Mouse (Mus musculus) bone marrow macrophage, adult 2 months (primary cell): Measurements from ENCODE around the gene Vps37b. TPM values are rescaled to one million over a fixed set of nuclear protein-coding genes. Genes with fewer than 3 reads are reported as not detected.

Experiments used
- H3K27ac ChIP-seq: 2 replicates; pipeline ENCODE4 v1.5.1; 2012; ENCODE audit warnings: low read depth, low read length; ENCODE audit not compliant: insufficient read depth
- H3K4me1 ChIP-seq: 2 replicates; pipeline ENCODE4 v1.6.1; 2012; ENCODE audit warnings: low read length; ENCODE audit not compliant: control insufficient read depth, insufficient read depth
- H3K4me3 ChIP-seq: 2 replicates; pipeline ENCODE4 v1.5.1; 2012; ENCODE audit warnings: mild to moderate bottlenecking, low read length, moderate library complexity; ENCODE audit not compliant: insufficient read depth
- CTCF ChIP-seq: IDR thresholded peaks from 2 replicates; pipeline ENCODE4 v1.5.1; 2012; ENCODE audit warnings: low read depth, mild to moderate bottlenecking, low read length, moderate library complexity
- POLR2A ChIP-seq: IDR thresholded peaks from 2 replicates; pipeline ENCODE4 v1.6.1; 2012; ENCODE audit warnings: mild to moderate bottlenecking, low read depth, low read length, borderline replicate concordance
- polyA plus RNA-seq: library from polyadenylated mRNA; stranded (reverse); fragments of >200 nt; gene quantifications from 2 replicates; pipeline ENCODE4 v1.2.4, GENCODE M21; 2012; ENCODE audit not compliant: missing spikeins, insufficient read depth, insufficient read length

Vps37b gene
- polyA plus RNA-seq, 1 experiment, result 16.8 TPM

- TF ChIP-seq CTCF, result no peak
- TF ChIP-seq POLR2A, result no peak
These were observed 35.4 kb downstream of the Vps37b start for GRCm38 (mm10) chr5:123996695-123997094.

GRCm38 (mm10) chr5:123996194-123996593, 35.9 kb downstream of the Vps37b start:
- no peak overlapping the region for H3K4me3 ChIP-seq
- no peak for TF ChIP-seq POLR2A
- no peak for TF ChIP-seq CTCF

More at GRCm38 (mm10) chr5:123996695-123997094, 35.4 kb downstream of the Vps37b start:
- Histone ChIP-seq H3K4me1 (no peaks in the 10 kb centered on the region), H3K27ac (no peak overlapping the region), H3K4me3 (no peak overlapping the region)

GRCm38 (mm10) chr5:123995388-123995787, 36.7 kb downstream of the Vps37b start:
- no peak overlapping the region for H3K27ac ChIP-seq
- TF ChIP-seq POLR2A (no peak), CTCF (no peak)

More at GRCm38 (mm10) chr5:123996194-123996593, 35.9 kb downstream of the Vps37b start:
- Histone ChIP-seq H3K4me1 (no peaks in the 10 kb centered on the region), H3K27ac (no peak overlapping the region)

GRCm38 (mm10) chr5:123994468-123994867, 37.6 kb downstream of the Vps37b start:
- Histone ChIP-seq H3K4me3 (no peak overlapping the region), H3K27ac (no peak overlapping the region), H3K4me1 (no peaks in the 10 kb centered on the region)
- TF ChIP-seq CTCF (no peak), POLR2A (no peak)

More at GRCm38 (mm10) chr5:123995388-123995787, 36.7 kb downstream of the Vps37b start:
- H3K4me3 ChIP-seq, result no peak overlapping the region
- H3K4me1 ChIP-seq, result no peaks in the 10 kb centered on the region

- H3K4me1 ChIP-seq, result no peaks in the 10 kb centered on the region
- no peak overlapping the region for H3K27ac ChIP-seq
- H3K4me3 ChIP-seq, result no peak overlapping the region
- TF ChIP-seq POLR2A (no peak), CTCF (no peak)
These were observed 38.6 kb downstream of the Vps37b start for GRCm38 (mm10) chr5:123993263-123994036.

GRCm38 (mm10) chr5:123992794-123993193, 39.3 kb downstream of the Vps37b start:
- Histone ChIP-seq H3K27ac (no peak overlapping the region), H3K4me1 (no peaks in the 10 kb centered on the region), H3K4me3 (no peak overlapping the region)
- TF ChIP-seq CTCF (peak; percentile 88), POLR2A (no peak)

- TF ChIP-seq CTCF (no peak), POLR2A (no peak)
- no peak overlapping the region for H3K27ac ChIP-seq
- H3K4me3 ChIP-seq, result no peak overlapping the region
- no peaks in the 10 kb centered on the region for H3K4me1 ChIP-seq
These were observed 39.9 kb downstream of the Vps37b start for GRCm38 (mm10) chr5:123992193-123992637.

- no peak for TF ChIP-seq POLR2A
- TF ChIP-seq CTCF, result no peak
- Histone ChIP-seq H3K27ac (no peak overlapping the region), H3K4me1 (no peaks in the 10 kb centered on the region), H3K4me3 (no peak overlapping the region)
These were observed 40.7 kb downstream of the Vps37b start for GRCm38 (mm10) chr5:123991321-123991720.

GRCm38 (mm10) chr5:123989941-123990885, 41.9 kb downstream of the Vps37b start:
- no peaks in the 10 kb centered on the region for H3K4me1 ChIP-seq
- no peak for TF ChIP-seq CTCF
- no peak for TF ChIP-seq POLR2A
- no peak overlapping the region for H3K4me3 ChIP-seq
- H3K27ac ChIP-seq, result no peak overlapping the region
